Mouse (Mus musculus) megakaryocyte, embryonic 14.5 days (primary cell): ENCODE results near the gene Ggps1.

Experiments used
- FLI1 ChIP-seq: IDR thresholded peaks from 2 replicates; pipeline ENCODE4 v1.6.1; 2012; ENCODE audit warnings: low read length, inconsistent platforms, mixed read lengths
- GATA1 ChIP-seq: IDR thresholded peaks from 3 replicates; pipeline ENCODE4 v1.6.1; 2012; ENCODE audit warnings: mixed read lengths, low read length, inconsistent platforms, borderline replicate concordance

DNA sequence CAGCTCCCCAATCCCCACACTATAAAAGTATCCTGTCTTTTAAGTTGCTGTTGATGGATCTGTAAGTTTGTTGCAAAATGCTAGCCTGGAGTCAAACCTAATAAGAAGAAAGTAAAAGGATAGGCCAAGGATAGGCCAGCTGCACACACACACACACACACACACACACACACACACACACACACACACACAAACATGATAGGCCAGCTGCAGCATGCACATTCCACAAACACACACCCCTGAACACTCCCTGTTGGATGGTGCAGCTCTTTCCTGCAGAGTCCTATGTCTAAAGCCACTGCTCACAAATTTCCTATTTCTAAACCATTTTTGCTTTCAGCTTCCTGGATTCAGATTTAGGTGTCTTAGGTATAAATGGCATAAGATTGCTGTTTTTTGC, 19.4 kb downstream of the Ggps1 start:
- TF ChIP-seq GATA1 (no peak), FLI1 (no peak)
